Mouse (Mus musculus) ES-E14 (cell line): ENCODE results near the gene Tnfrsf1b.

Source experiments
- CHD2 ChIP-seq: IDR thresholded peaks from 2 replicates; pipeline ENCODE4 v1.6.1; 2014; ENCODE audit warnings: mild to moderate bottlenecking, low read depth, low read length, inconsistent platforms
- ZNF384 ChIP-seq: IDR thresholded peaks from 2 replicates; pipeline ENCODE4 v1.6.1; 2012; ENCODE audit warnings: low read depth, low read length, inconsistent platforms

- TF ChIP-seq ZNF384: no peak
- TF ChIP-seq CHD2: no peak
These were observed 36.8 kb upstream of the Tnfrsf1b start for GRCm38 (mm10) chr4:145283441-145283840.
